Mouse (Mus musculus) monocyte, adult 5-6 weeks (primary cell): Measurements from ENCODE around the gene Rpl35. TPM values are rescaled to one million over a fixed set of nuclear protein-coding genes. Genes with fewer than 3 reads are reported as not detected.
"Not testable (repeated sequence)": the region's sequence is repeated elsewhere in the genome, so short reads cannot be mapped to it uniquely, and the experiment has no call there.

Experiments used
- ATAC-seq: fragments of 153-309, 156-312 bp; replicated peaks from 2 replicates; pipeline ENCODE4 v1.8.0; 2017; ENCODE audit warnings: mild to moderate bottlenecking; ENCODE audit not compliant: low TSS enrichment, insufficient number of reproducible peaks, severe bottlenecking, poor library complexity, low FRiP score
- total RNA-seq: library from RNA; stranded (forward); fragments of 200-1000, 200-491, 200-594 nt; gene quantifications from 3 replicates; pipeline ENCODE4 v1.2.3, GENCODE M21; 2017

Gene Rpl35
- total RNA-seq, result 398 to 553 TPM (median 528 TPM) in 3 replicates

DNA sequence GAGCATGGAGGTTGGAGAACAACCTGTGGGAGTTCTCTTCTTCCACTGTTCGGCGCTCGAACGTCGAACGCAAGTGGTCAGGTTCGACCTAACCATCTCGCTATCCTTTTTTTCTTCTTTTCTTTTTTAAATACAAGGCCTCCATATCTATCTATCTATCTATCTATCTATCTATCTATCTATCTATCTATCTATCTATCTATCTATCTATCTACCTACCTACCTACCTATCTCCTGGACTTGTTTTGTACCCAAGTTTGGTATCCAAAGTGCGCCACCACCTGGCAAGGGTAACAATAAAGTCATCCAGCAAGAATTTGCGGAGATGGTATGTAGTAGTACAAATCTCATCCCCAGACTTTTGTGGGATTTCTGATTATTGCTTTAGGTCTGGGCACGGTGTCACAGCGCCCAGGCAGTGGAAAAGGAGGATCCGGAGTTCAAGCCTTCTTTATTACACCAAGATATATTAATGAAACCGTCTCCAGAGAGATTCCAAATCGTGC is at the start of gene Rpl35:
Rpl35 (minus strand) TSS at position 51 of the 506 bp plus-strand sequence.
- ATAC-seq, result no peak

DNA sequence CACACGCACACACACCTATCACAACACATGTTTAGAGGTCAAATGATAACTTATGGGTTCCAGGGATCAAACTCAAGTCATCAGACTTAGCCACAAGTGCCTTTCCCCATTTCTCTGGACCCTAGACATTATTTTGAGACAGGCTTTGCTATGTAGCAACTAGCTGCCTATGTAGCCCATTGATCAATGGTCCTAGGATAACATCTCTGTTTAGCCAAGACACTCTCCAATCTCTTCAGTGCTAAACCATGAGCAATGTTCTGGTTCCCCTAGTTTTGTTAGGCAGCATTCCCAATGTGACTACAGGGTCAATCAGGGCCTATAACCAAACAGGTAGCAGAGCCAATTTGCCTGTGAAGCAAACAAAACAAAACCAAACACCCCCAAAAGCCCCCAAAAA is 43.1 kb upstream of the Rpl35 start:
- no peak for ATAC-seq

DNA sequence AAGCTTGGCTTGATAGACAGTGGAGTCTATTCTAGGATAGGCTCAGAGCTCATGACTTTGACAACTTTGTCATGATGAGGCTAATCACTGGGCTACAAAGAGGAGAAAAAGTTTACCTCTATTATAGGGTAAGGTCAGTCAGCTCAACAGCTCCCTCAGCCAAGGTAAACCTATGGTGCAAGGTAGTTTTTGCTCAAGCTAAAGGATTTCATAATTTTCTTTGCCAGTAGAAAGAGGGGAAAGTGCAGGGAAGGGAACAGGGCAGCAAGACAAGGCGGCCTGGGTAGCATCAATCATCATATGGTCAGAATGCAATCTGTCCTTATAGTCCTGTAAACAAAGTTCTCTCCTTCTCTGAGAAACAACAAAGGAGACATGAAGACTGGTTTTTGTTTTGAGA is 34.8 kb upstream of the Rpl35 start:
- no peak for ATAC-seq

DNA sequence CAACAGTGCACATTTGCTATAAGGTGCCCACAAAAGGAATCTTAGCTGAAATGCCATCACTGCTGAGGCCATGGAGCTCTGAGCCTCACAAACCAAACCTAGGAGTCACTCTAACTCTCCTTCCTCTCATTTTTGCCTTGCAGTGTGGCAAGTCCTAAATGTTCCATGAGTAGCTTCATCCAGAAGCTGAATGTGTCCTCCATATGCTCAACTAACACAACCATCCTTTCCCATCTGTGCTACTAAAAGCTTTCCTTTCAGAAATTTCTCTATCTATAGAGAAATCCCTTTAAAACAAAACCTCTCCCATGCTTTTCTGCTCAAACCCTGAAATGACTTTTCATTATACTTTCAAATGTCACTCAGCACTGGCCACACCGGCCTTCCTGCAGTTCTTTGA is 26.2 kb upstream of the Rpl35 start:
- no peak for ATAC-seq

DNA sequence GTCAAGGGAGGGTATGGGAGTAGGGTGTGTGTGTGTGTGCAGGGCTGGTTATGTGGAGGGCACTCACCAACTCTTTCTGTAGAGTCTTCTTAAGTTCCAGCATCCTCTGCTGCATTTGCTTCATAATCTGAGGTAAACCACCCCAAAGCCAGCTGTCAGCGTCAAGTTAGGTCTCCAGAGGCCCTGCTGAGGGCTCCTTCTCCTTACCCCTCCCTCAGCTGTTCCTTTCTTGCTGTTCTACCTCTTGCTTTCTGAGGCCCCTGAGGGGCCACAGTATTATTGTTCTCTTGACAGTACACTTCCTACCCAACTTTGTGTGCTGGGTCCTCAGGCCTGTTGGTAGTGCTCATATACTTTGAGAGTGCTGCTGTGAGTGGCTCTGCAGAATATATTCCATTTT is 14.6 kb upstream of the Rpl35 start:
- no peak for ATAC-seq

DNA sequence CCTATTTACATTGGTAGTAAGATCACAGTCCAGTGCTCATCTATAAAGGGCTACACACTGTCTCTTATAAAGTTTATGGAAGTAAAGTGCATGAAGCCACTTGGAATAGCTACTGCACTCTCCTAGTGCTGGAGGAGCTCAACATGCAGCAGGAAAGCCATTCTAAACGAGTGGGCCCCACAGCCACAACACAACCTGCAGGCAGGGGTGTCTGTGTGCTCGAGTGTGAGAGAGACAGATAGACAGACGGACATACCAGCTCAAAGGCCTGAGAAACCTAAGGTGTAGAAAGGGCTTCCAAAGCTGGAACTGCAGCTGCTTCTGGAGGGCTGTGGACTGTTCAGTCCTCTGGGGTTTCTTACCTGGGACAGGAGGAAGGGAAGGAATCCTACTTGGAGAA is 11.2 kb upstream of the Rpl35 start:
- ATAC-seq, result no peak

DNA sequence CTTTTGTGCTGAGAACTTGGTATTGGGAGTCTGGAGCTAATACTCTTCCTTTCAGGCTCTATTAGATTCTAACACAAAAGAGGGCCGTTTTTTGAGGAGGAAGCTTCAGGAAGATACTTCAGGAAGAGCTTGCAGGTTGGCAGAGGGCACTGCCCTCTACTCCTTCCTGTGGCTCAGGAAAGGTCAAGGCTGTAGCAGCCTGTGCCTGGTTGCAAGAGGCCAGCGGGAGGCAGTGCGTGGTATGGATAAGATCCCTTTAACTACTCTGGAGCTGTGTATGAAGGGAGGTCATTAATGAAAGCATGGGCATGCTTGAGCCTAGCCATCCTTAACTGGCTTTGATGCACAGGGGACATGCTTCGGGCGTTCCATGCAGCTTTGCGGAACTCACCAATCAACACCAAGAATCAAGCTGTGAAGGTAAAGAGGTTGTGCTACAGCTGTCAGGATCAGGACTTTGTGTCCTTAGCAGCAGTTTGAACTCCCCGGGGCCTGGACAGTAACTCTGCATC is 7.4 kb upstream of the Rpl35 start:
- no peak for ATAC-seq

DNA sequence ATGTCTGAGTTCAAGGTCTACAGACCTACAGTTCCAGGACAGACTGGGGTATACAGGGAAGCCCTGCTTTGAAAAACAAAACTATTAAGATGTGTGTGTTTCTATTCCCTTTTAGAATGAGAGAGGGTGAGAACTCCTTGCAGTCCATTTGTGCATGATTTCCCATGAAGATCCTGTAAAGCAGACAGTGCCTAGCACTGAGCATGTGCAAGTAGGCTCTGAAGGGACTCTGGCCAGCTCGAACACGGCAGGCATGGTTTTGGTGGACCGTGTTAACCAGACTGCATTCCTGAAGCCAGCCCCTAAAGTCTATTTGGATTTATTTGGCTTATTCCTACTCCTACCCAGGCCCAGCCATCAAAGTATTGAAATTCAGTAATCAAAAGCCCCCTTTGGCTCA is 6.5 kb upstream of the Rpl35 start:
- ATAC-seq, result no peak

DNA sequence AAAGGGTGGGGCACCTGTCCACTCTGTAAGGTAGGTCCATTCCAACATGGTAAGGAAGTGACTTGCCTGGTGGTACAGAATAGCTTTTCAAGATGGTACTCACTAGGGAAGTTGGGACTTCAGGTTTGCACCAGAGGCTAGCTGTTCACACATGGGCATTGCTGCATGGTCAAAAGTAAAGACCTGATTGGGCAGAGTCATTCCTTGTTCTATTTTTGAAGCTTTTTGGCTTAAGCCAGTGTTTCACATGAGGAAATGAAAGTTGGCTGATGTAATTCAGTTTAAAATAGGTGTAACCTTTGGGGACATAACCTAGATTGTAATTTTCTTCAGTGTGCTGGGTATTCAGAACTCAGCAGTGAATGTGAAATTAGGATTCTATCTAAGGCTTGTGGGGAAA is 5.8 kb upstream of the Rpl35 start:
- peak; percentile 69 for ATAC-seq

DNA sequence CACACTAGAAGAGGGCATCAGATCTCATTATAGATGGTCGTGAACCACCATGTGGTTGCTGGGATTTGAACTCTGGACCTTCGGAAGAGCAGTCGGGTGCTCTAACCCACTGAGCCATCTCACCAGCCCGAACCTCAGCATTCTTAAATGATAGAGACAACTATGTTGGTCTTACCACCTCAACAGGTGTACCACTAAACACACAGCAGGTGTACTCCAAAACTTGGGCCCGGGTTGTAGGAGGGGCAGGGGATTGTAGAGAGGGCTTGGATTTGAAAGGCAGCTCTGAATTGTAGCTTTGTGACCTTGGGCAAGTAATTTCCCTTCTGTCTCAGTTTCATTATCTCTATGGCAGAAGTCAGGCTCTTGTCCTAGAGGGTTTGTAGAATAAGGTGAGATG is 4.7 kb upstream of the Rpl35 start:
- ATAC-seq, result not testable (repeated sequence)

DNA sequence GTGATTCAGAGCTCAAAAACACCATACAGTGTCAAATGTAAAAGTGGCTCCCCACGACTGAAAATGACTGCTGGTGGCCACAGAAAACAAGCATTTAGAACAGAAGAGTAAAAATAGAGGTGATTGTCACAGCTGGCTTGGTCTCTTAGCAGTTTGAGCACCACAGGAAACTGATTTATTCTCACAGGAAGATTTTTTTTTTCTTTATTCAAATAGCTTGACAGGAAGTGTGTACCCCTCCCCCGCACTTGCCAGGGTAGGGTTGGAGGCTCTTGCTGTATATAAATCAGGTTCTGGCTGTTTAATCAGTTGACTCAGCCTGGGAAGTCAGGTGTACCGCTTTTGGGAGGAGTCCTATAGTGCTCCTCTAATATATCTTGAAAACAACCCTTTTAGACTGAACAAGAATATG is 3.5 kb upstream of the Rpl35 start:
- no peak for ATAC-seq

DNA sequence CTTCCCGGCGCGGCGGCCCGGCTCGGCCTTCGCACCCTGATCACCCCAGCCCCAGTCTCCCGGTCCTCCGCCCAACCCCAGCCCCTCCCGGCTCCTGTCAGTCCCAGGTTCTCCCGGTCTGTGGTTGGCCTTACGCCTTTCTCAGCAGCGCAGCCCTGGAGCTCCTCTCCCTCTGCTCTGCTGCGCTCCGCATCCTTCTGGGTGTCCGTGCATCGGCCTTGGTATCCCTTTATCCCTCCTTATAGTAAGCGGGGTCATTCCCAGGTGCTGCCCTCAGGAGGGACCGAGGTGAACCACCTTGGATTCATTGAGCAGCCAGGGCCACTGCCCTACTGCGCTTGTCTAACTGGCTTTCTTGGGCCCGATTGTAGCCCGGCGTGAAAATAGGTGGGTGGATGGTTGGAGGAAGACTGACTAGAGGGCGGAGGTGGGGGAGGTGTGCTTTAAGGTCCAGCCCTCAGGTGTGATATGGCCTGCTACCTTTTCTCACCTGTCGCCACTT is 3.0 kb upstream of the Rpl35 start:
- ATAC-seq, result no peak

DNA sequence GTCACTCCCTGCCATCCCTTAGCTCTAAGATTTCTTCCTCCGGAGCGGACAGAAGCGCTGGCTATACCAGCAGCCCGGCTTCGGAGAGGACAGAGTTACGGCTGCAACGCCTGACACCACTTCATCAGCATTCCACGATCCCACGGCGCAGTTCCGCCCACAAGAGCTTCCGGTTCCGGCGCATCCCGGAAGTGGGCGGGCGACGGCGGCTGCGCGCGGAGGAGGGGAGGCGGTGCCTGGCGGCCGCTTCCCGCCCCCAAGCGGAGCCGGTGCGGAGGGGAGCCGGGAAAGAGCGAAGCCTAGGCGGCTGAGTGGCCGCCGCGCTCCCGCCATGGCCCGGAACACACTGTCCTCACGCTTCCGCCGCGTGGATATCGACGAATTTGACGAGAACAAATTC is 2.4 kb upstream of the Rpl35 start:
- ATAC-seq, result peak; percentile 40

DNA sequence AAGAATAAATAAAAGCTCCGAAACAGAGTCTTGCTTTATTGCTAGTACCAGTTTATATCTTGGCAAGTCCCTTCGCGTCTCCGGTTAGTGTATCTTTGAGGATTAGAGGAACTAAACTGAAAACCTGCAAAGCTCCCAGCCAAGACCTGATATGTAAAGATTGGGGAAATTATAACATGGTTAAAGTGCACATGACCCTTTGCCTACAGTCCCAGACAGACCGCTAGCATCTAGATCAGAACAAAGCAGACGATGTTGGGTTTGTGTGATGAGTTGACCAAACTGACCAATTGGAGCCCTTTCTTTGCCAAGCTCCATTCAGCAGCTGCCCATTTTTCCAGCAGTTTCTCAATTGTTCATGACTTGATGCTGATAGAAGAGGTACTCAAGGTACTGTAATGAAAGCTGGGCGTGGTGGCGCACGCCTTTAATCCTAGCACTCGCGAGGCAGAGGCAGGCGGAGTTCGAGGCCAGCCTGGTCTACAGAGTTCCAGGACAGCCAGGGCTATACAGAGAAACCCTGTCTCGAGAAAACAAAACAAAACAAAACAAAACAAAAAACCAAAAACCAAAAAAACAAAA is 816 bp upstream of the Rpl35 start:
- ATAC-seq, result no peak

DNA sequence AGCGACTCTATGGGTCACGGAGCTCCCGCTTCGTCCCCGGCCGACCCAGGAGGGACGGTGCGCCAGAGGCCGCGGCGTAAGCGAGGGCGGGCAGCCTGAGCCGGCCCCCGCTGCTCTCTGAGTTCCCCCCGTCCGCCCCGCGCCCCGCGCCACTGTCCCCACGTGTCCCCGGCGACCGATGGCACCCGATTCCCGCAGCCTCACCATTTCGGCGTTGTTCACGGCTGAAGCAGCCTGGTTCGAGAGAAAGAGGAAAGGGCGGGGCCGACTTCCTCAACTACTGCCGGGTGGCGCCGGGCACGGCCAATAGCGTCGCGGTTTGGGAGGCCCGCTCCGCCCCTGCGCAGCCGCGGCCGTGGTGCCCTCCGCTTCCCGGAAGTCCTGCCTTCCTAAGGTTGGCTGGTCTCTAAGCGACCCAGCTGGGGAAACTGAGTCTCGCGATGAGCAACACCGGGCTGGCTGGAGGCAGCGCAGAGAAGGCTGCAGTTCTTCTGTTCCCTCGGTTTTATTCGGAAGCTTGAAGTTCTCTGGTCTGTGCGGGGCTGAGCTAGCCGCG is 466 bp downstream of the Rpl35 start, which contains the start of gene Arpc5l:
Arpc5l (plus strand) TSS at position 469 of the 556 bp plus-strand sequence.
- peak; percentile 83 for ATAC-seq

DNA sequence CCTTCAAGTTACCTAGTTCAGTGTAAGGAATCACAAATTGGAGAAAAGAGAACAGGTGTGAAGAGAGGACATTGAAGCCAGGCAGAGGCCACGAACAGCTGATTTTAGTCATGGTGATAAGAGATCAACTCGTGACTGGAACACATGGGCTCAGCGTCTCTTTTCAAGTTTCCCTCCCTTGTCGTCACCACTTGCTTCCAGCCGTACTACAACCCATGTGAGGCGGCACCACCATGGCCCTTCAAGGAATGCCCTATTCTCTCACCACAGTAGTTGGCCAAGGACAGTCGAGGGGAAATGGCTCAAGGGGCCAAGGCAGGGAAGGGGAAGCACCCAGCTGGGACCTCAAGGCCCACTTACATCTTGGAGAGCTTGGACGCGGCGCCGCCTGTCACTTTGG is 1.1 kb downstream of the Rpl35 start:
- no peak for ATAC-seq

DNA sequence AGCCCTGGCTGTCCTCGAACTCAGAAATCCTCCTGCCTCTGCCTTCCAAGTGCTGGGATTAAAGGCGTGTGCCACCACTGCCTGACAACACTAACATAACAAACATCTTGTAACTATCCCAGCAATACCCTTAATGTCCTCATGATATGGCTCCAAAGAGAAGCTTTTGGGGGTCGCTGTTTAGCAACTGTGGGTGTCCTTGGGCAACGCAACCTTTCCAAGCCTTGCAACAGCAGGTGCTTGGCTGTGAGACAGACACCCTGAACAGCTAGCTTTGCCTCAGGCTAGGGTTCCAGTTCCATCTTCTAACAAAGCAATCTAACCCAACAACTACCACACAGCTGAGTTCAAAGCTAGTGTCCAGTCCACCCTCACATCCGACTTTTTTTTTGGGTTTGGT is 1.9 kb downstream of the Rpl35 start:
- ATAC-seq, result no peak

DNA sequence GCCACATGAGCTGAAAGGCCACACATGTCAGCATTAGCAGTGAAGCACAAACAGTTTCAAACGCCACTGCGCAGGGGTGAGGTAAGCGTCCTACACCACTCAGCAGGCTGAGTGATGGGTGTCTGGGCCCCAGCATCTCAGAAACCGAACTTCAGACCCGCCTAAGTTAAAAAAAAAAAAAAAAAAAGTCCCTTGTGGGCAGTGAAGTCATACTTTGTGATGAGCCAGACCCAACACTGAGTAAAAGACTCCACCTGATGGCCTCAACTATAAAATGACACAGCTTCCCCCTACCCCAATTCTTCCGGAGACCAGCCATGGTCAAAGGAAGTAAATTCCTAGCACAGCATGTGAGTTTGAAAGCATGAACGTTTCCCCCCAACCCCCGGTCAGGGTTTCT is 2.3 kb downstream of the Rpl35 start:
- ATAC-seq, result no peak

DNA sequence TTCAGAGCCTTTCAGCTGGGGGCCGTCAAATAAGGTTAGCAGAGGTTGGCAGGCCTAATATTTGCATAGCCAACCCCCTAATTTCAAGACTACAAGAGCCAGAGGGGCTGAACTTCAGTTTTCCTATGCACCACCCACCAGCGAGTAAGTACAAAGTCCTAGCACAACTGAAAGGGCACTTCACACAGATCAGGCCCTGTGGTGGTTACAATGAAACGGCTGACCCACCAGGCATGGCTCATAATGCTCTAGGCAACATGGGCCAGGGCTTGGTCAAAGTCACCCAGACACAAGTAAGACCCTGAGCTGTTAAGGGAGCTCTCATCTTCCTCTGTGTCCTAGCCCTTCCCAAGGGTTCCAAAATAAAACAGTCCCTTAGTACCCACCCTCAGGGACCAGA is 3.6 kb downstream of the Rpl35 start:
- no peak for ATAC-seq

DNA sequence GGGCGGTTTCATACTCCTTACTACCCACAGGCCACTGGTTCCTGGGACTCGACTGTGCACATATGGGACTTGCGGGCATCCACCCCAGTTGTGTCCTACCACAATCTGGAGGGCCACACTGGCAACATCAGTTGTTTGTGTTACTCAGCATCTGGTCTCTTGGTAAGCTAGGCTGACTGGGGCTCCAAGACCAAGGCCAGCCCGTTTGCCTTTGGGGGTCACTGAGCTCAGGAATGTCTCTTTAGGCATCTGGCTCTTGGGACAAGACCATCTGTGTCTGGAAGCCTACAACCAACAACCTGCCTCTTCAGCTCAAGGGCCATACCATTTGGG is 4.9 kb downstream of the Rpl35 start:
- ATAC-seq, result no peak
